Mouse (Mus musculus) lung, postnatal 4 days (tissue): Measurements from ENCODE around the gene Mb.
A peak's percentile ranks its signal among the peaks of the same experiment; 100 is the strongest.

Experiments
- DNase-seq, 2 experiments: peaks; one replicate each; pipeline ENCODE4 v3.0.0; 2021

Gene Mb

GRCm38 (mm10) chr15:76973855-76974651, 76.4 kb downstream of the Mb start:
- peak; percentile 82 to 84 for DNase-seq

GRCm38 (mm10) chr15:76973272-76973854, 77.1 kb downstream of the Mb start:
- no peak for DNase-seq

GRCm38 (mm10) chr15:76972661-76973060, 77.8 kb downstream of the Mb start:
- no peak for DNase-seq
